Mouse (Mus musculus): Measurements from ENCODE around the gene Kif2c.

GRCm38 (mm10) chr4:117181863-117182758 lies at the start of gene Kif2c:
- no peak for TF ChIP-seq CTCF (conservative IDR thresholded peaks at IDR 0.05 in 1 of 2, IDR thresholded peaks at IDR 0.05 in 1 of 2; ENCODE audit: low read depth in 2 of 2, low read length in 2 of 2)
- TF ChIP-seq JUND (conservative IDR thresholded peaks at IDR 0.05; ENCODE audit: low read depth, low read length) = no peak
- 0 out of 2 replicates have a peak, but pooled peaks have one; percentile 19 for TF ChIP-seq BHLHE40 (IDR thresholded peaks at IDR 0.05; ENCODE audit: low read depth, low read length)
- TF ChIP-seq EP300 (IDR thresholded peaks at IDR 0.05; ENCODE audit: low read length) = no peak
- peak; percentile 77 for TF ChIP-seq TCF12 (IDR thresholded peaks at IDR 0.05; ENCODE audit: low read depth, low read length)
- peak; percentile 84 for TF ChIP-seq POLR2A (IDR thresholded peaks at IDR 0.05; ENCODE audit: low read depth, low read length)
- TF ChIP-seq ZNF384 (IDR thresholded peaks at IDR 0.05; ENCODE audit: low read depth, low read length) = 0 out of 2 replicates have a peak, but pooled peaks have one; percentile 13
- peak; percentile 92; the same call in 1 of the 2 replicates for TF ChIP-seq GABPA (IDR thresholded peaks at IDR 0.05; ENCODE audit: insufficient replicate concordance, low read depth, low read length)
- peak; percentile 72 for TF ChIP-seq TBP (conservative IDR thresholded peaks at IDR 0.05; ENCODE audit: low read depth, low read length)
- TF ChIP-seq USF1 (IDR thresholded peaks at IDR 0.05; ENCODE audit: low read depth, low read length) = 0 out of 2 replicates have a peak, but pooled peaks have one; percentile 12
- no peak; the same call in 1 of the 2 replicates for TF ChIP-seq ZKSCAN1 (IDR thresholded peaks at IDR 0.05; ENCODE audit: borderline replicate concordance, low read depth, low read length)

All from CH12.LX (cell line).